Mouse (Mus musculus): ENCODE measurements around the gene Ggcx.
"Not testable (repeated sequence)": the region's sequence is repeated elsewhere in the genome, so short reads cannot be mapped to it uniquely, and the experiment has no call there.

Gene Ggcx

DNA sequence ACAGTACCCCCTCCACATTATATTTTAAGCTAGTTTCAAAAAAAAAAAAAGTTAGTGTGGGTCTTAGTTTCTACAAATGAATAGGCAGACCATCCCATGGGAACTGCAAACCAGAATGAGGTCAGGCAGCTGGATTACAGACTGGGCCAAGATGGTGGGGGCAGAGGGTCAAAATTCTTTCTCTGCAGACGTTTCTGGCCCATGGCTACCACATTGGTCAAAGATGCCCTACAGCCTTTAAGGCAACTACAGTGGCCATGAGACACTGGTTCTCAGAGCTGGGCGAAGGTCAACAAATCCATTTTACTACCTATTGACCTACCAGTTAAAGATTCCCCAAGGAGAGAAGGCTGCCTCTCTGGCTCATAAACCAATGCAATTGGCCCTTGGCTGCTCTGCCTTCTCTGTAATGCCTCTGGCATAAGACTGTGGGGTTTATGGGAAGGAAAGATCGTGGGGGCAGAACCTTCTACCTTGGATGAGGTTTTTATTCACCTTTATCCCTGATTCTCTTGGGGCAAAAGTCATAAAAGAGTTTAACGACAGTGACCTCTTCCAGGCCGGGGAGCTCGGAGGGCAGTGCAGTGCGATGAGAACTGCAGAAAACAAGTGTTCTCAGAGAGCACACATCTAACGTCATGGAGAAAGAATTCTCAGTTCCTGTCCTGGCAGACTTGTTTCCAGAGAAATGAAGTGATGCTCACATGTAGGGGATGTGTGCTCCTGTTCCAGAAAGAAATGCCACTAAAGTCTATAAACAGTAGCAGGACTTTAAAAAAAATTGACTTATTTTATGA, 51.5 kb downstream of the Ggcx start:
- DNase-seq, result no peak

DNA sequence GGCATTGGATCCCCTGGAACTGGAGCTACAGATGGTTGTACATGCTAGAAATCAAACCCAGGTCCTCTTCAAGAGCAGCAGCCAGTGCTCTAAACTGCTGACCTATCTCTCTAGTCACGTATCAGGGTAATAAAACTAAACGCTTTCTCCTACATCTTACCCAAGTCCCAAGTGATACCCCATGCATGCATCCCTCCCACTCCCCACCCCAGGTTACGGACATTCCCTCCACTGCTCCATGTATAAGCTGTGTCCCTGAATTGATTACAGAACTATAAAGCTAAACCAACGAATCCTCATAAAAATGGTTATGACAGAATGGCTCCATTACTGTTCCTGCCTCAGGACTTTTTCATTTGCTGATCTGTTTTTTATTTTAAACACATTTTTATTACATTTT, 52.1 kb downstream of the Ggcx start:
- no peak for DNase-seq

DNA sequence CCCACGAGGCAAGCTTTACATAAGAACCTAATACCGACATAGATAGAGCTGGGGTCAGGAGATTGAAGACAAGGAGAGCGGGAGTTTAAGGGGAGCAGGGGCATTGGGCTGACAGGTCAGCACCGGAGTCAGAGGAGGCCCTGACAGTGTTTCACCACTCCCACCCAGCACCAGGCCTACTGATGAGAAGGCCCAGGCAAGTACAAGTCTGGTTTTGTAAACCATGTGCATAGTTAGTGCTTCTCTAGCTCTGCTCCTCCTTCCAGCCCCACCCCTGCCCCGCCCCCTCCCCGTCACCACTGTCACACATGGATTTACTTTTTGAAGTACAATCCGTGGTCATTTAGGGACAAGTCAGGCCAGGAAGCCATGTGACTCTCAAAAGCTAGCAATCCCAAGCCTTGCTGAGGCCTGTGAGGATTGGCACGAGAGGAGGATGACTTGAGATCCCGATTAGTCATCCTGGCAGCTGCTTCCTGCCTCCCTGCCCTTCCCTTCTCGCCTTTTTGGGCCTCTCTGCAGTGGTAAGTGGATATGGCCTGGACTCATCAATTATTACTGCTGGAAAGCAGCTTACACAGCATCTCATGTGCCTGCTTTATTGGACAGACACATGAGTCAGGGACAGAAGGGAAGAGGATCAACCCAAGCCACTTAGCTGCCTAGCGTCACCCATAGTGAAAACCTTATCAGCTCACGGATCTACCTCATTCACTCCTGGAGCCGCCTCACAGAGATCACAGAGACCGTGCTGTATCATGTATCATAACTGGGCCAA, 59.3 kb downstream of the Ggcx start:
- DNase-seq, result peak; percentile 77

DNA sequence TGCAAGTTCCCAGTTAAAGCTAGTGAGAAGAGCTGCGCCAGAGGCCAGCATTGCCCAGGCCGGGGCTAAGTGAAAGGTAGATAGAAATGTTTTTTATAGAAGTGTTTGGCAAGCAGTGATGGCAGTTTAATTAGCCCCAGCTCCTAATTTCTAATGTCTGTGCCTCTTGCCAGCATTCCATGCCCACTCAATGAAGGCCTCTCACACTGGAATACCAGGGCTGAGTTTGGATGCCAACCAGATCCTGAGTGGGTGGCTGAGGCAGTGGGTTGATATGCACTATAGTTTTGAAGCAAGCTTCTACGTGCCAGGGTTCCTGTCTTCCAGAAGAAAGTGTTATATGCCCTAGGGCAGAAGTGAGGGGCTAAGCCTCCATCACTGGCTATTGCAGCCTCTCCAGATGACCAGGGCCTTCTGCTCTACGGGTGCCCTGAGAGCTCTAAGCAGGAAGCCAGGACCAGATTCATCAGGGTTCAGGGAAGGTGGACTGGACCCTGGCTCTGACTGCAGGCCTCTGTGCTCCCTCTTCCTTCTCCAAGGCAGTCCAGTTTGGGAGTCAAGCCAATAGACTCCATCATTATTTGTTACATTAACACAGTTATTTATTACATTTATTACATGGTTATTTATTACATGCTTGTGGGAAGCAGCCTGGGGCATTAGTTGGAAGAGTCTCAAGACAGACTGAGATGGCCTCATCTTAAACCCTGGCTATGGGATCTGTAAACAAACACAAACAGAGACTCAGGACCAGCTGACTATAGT, 61.3 kb downstream of the Ggcx start:
- no peak for DNase-seq

DNA sequence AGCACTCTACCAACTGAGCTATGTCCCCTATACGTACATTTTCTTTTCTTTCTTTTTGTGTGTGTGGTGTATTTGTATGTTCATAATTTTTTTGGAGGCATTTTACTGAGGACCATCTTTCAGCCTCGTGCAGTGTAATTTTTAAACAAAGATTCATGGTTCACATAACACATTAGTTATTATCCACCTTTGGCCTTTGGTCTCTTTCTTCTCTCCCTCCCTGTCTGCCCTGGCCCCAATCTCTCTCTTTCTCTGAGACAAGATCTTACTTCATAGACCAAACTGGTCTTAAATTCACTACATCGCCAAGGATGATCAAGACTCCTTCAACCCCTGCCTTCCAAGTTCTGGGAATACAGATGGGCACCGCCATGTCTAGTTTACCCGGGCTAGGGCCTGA, 62.7 kb downstream of the Ggcx start:
- no peak for DNase-seq

DNA sequence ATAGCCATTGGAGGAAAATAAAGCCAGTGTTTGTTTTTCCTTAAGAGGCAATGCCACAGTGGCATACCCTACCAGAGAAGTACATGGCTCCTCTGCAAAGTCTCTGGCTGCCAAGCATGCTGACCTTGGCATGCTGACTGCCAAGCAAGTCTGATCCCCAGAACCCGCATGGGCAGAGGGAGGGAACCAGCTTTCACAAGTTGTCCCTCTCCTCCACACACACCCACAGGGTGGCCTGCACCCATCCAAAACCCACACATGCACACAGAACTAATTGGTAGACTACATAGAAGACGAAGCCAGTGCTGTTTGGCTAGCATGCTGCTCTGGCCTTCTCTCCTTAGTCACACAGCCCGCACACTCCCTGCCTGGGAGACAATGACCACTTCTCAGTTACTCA, 63.5 kb downstream of the Ggcx start:
- no peak for DNase-seq

DNA sequence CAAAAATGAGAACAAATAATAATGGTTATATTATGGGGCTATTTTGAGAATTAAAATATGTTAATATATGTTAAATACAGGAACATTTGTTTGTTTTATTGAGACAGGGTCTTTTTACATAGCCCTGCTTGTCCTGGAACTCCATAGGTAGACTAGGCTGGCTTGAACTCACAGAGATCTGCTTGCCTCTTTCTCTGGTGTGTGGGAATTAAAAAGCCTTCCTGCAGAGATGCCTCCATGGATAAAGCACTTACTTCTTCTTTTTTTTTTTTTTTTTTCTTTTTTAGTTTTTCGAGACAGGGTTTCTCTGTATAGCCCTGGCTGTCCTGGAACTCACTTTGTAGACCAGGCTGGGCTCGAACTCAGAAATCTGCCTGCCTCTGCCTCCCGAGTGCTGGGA, 64.6 kb downstream of the Ggcx start:
- DNase-seq, result not testable (repeated sequence)

DNA sequence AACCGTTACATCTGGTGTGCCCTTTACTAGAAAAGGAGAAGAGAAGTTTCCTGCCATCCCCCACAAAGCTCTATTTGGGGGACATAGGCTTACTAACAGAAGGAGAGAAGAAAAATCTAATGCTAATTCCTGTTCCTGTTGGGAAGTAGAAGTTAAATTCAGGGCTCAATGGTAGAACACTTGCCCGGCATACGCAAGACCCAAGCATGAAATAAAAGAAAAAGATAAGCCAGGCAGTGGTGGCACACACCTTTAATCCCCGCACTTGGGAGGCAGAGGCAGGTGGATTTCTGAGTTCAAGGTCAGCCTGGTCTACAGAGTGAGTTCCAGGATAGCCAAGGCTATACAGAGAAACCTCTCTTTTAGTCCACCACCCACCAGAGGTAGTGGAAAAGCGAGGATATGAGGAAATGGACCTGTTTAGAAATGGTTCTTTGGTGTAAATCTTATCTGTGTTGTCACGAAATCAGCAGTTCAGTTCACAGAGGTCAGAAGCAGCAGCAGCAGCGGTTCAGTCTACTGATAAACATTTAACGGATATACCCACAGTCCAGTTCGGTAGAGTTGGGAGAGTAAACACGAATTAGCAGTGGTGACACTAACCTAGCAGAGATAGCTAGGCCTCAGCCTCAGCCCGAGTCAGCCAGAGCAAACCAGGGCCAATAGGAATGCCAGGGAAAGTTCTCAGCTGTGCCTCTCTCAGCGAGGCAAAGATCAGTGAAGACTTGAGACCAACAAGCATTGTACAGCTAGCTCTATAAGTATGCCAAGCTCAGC, 65.7 kb downstream of the Ggcx start:
- DNase-seq, result no peak

DNA sequence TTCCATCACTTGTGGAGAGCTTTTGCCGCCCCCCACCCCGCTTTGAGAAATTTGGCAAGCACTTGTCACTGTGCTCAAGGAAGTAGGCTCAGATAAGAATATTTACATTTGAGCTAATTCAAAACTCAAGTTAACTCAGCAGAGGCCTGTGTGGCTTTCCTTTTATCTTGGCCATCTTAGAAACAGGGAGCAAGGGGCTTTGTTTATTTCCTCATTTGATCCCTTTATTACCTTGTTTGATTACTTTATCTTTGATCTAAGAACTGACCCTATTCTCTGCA, 66.3 kb downstream of the Ggcx start:
- DNase-seq, result no peak

Data from retina, postnatal 1 day (tissue).